Mouse (Mus musculus): ENCODE data around the gene 2410004P03Rik. TPM values are rescaled to one million over a fixed set of nuclear protein-coding genes. Genes with fewer than 3 reads are reported as not detected.

The 2410004P03Rik gene
- polyA plus RNA-seq, 1 experiment, result 11.2 TPM

DNA sequence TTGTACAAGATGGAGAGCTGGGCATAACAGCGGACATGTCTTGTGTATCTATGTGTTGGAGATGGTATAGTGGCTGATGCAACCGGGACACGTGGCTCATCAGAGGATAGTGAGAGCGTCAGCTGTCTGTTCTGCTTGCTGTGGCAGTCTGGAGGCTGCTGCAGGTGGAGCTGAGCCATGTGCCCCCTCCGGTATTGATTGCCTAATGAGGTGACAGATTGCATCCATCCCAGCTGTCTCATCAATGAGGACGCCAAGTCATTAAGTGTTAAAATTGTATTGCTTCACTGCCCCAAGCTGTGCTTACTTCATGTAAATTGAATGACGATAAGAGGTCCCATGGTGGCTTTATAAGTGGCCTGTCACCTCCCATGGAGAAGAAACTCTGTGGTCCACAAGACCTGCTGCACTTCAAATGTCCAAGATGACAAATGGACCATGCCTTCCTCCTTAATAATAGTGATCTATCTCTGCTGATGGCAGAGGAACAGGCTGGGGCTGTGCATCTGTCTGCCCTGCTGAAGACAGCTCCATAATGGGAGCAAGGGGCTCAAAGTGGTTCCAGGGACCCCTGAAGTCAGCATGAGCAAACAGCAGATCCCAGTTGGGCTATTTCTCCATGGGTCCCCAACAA lies 37.6 kb upstream of the 2410004P03Rik start:
- Histone ChIP-seq H3K4me1 (ENCODE audit: control insufficient read depth, insufficient read depth, low read length) (no peaks in the 10 kb centered on the region), H3K4me3 (replicated peaks; ENCODE audit: extremely low read depth, low read depth, low read length) (no peak overlapping the region)
- 69% methylated on average over 7 of the region's 7 CpGs for WGBS
- TF ChIP-seq POLR2A (IDR thresholded peaks at IDR 0.05; ENCODE audit: borderline replicate concordance, extremely low read depth, low read depth, low read length) (no peak), CTCF (IDR thresholded peaks at IDR 0.05; ENCODE audit: insufficient read depth, low read length) (no peak)
- no peak for DNase-seq

DNA sequence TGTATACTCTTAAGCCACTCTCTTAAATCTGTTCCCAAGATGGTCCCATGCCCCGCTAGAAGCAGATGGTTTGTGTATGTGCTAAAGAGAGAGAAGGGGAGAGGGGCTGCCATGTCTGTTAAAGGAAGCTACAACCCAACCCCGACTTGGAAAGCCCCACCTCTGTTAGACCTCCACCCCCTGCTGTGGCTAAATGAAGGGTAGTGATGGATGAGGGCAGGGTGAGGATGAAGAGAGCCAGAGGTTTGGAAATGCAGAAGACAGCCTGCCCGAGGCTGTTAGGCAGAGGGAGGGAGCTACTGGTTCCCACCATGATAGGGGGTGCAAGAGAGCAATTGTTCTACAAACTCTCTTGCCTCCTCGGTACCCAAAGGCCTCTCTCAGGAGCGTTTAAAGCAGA lies 31.8 kb upstream of the 2410004P03Rik start:
- 44% methylated on average over 5 of the region's 5 CpGs for WGBS
- TF ChIP-seq POLR2A (IDR thresholded peaks at IDR 0.05; ENCODE audit: borderline replicate concordance, extremely low read depth, low read depth, low read length), result no peak
- DNase-seq, result no peak
- Histone ChIP-seq H3K4me1 (ENCODE audit: control insufficient read depth, insufficient read depth, low read length) (no peaks in the 10 kb centered on the region), H3K4me3 (replicated peaks; ENCODE audit: extremely low read depth, low read depth, low read length) (no peak overlapping the region)

DNA sequence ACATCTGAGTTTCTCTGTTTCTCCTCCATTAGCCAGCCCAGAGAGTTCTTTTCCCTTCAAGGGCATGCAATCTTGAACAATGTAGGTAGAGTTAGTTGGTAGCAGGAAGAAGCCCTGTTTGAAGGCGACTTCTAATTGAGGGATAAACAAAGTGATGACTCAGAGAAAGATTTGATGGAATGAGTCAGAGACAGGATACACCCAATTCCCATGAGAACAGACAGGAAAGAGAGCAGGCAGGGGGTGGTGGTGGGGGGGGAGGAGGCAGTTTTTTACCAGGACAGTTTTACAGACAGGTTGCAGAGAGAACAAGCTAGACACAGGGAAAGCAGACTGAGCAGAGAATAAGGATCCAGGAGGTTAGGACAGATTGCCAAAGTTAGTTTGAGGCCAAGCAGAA lies 29.0 kb upstream of the 2410004P03Rik start:
- no peak for DNase-seq
- no peaks in the 10 kb centered on the region for H3K4me1 ChIP-seq (ENCODE audit: control insufficient read depth, insufficient read depth, low read length)
- no peak overlapping the region for H3K4me3 ChIP-seq (replicated peaks; ENCODE audit: extremely low read depth, low read depth, low read length)
- TF ChIP-seq CTCF (IDR thresholded peaks at IDR 0.05; ENCODE audit: insufficient read depth, low read length) (no peak), POLR2A (IDR thresholded peaks at IDR 0.05; ENCODE audit: borderline replicate concordance, extremely low read depth, low read depth, low read length) (no peak)
- 13% methylated on average over 1 of the region's 1 CpGs for WGBS

DNA sequence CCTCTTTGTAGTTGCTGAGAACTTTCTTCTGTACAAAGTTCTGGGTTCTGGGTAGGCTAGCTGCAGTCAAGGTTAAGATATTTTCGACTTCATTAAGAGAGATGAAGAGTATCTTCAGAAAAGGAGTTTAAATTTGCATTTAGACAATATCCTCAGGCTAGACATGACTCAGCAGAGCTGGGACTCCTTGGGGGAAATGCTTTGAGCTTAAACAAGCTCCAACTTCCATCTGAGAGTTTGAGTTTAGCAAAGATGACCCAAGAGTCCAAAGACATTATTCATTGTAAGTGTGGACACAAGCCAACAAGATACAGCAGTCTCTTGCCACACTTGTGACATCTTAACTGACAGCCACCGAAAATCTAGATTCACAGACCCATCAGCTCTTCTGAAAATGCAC lies 27.9 kb upstream of the 2410004P03Rik start:
- Histone ChIP-seq H3K4me3 (replicated peaks; ENCODE audit: extremely low read depth, low read depth, low read length) (no peak overlapping the region), H3K4me1 (ENCODE audit: control insufficient read depth, insufficient read depth, low read length) (no peaks in the 10 kb centered on the region)
- DNase-seq, result no peak
- WGBS, result 72% methylated on average over 2 of the region's 2 CpGs
- TF ChIP-seq CTCF (IDR thresholded peaks at IDR 0.05; ENCODE audit: insufficient read depth, low read length) (no peak), POLR2A (IDR thresholded peaks at IDR 0.05; ENCODE audit: borderline replicate concordance, extremely low read depth, low read depth, low read length) (no peak)

DNA sequence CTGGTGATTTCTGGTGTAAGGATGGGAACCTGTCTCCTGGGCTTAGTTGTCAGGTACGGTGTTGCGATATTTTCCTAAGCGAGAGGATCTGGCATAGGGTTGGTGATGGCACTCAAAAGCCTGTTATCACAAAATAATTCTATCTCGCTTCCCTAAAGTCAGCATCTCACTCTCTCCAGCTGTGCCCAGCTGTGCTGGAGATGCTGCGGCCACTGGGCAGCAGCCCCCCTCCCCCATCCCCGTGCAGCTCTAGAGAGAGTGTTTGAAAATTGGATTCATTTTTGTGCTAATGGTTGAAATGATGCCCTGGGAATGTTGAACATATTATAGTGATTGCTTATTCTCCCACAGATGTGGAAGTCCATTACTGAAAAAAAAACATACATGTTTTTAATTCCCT lies 26.7 kb upstream of the 2410004P03Rik start:
- no peak for DNase-seq
- 74% methylated on average over 6 of the region's 6 CpGs for WGBS
- no peaks in the 10 kb centered on the region for H3K4me1 ChIP-seq (ENCODE audit: control insufficient read depth, insufficient read depth, low read length)
- no peak for TF ChIP-seq POLR2A (IDR thresholded peaks at IDR 0.05; ENCODE audit: borderline replicate concordance, extremely low read depth, low read depth, low read length)
- no peak for TF ChIP-seq CTCF (IDR thresholded peaks at IDR 0.05; ENCODE audit: insufficient read depth, low read length)
- H3K4me3 ChIP-seq (replicated peaks; ENCODE audit: extremely low read depth, low read depth, low read length), result no peak overlapping the region

DNA sequence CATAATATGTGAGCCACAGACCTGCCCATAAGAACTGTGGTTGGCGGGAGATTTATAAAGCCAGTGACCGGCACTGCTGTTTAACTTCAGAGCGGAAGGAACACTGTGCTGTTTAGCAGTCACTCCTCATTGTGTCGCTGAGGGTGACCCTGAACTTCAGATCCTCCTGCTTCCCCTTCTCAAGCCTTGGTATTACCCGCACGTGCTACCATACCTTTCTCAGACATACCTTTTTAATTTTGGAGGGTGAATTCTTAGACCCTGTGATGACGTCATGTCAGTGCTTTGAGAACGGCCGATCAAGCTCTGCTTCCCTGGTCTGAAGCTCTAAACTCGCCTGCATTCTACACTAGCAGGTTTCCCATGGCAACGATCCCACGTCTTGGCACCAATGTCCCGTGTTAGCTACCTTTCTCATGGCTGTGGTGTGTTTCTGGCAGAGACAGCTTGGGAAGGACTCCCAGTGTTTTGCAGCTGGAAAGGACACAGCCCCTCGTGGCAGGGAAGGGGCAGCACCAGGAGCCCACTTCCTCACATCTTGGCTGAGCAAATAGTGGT lies 25.6 kb upstream of the 2410004P03Rik start:
- WGBS, result 36% methylated on average over 14 of the region's 14 CpGs
- no peak overlapping the region for H3K4me3 ChIP-seq (replicated peaks; ENCODE audit: extremely low read depth, low read depth, low read length)
- H3K4me1 ChIP-seq (ENCODE audit: control insufficient read depth, insufficient read depth, low read length), result no peaks in the 10 kb centered on the region
- DNase-seq, result no peak
- TF ChIP-seq CTCF (IDR thresholded peaks at IDR 0.05; ENCODE audit: insufficient read depth, low read length) (no peak), POLR2A (IDR thresholded peaks at IDR 0.05; ENCODE audit: borderline replicate concordance, extremely low read depth, low read depth, low read length) (no peak)

DNA sequence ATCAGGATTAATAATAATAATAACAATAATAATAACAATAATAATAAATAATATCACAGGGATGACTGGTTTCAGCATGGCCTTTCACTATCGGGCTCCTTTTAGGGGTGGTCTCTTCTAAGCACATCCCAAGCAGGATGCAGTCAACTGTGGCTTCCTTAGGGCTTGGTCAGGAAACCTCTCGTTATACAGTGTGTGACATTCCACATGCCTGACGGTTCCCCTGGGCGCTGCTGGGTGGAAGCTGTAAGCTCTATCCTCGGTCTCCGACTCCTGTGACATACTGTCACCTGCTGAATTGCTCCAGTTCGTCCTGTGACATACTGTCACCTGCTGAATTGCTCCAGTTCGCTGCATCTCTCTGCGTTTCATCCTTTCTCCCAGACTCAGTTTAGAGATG lies 25.0 kb upstream of the 2410004P03Rik start:
- no peak for DNase-seq
- TF ChIP-seq CTCF (IDR thresholded peaks at IDR 0.05; ENCODE audit: insufficient read depth, low read length) (no peak), POLR2A (IDR thresholded peaks at IDR 0.05; ENCODE audit: borderline replicate concordance, extremely low read depth, low read depth, low read length) (no peak)
- 52% methylated on average over 9 of the region's 9 CpGs for WGBS
- no peaks in the 10 kb centered on the region for H3K4me1 ChIP-seq (ENCODE audit: control insufficient read depth, insufficient read depth, low read length)
- H3K4me3 ChIP-seq (replicated peaks; ENCODE audit: extremely low read depth, low read depth, low read length), result peak overlapping the region; percentile 7

DNA sequence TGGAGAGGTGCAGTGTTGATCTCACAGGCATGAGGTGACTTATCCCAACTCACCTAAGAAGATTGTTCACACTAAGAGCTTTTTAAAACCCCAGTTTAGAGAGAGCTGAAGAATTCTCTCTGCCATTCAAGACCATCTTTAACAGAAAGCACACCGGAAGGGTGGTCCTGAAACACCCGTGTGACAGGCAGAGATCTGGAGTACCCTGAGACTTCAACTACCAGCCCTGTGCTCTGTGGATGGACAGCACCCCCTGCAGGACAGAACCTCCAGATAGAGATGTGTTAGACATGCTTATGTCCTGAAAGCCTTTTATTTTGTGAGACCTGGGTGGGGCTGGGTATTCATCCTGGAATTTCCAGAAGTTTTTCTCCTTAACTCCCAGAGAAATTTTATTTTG lies 23.6 kb upstream of the 2410004P03Rik start:
- Histone ChIP-seq H3K4me1 (ENCODE audit: control insufficient read depth, insufficient read depth, low read length) (no peaks in the 10 kb centered on the region), H3K4me3 (replicated peaks; ENCODE audit: extremely low read depth, low read depth, low read length) (no peak overlapping the region)
- 61% methylated on average over 2 of the region's 2 CpGs for WGBS
- no peak for DNase-seq
- TF ChIP-seq POLR2A (IDR thresholded peaks at IDR 0.05; ENCODE audit: borderline replicate concordance, extremely low read depth, low read depth, low read length) (no peak), CTCF (IDR thresholded peaks at IDR 0.05; ENCODE audit: insufficient read depth, low read length) (peak; percentile 56)

DNA sequence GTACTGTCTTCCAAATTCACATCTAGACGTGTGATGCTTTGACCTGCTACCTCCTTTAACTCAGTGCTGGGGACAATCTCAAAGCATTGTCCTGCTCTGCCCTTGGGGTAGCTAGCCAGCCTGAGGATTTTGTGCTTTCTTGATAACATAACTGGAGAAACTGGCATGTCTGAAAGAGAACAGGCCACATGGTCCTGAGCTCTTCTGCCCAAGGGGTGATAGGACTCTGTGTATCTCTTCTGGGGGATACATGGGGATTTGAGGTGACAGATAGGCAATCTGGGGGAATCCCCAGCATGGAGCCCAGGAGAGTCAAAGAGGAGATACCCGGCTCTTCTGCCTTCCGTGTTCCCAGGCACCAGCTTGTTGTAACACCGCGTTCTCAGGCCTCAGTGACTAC lies 23.1 kb upstream of the 2410004P03Rik start:
- DNase-seq, result no peak
- TF ChIP-seq POLR2A (IDR thresholded peaks at IDR 0.05; ENCODE audit: borderline replicate concordance, extremely low read depth, low read depth, low read length) (no peak), CTCF (IDR thresholded peaks at IDR 0.05; ENCODE audit: insufficient read depth, low read length) (no peak)
- Histone ChIP-seq H3K4me1 (ENCODE audit: control insufficient read depth, insufficient read depth, low read length) (no peaks in the 10 kb centered on the region), H3K4me3 (replicated peaks; ENCODE audit: extremely low read depth, low read depth, low read length) (no peak overlapping the region)
- WGBS, result 90% methylated on average over 5 of the region's 5 CpGs

DNA sequence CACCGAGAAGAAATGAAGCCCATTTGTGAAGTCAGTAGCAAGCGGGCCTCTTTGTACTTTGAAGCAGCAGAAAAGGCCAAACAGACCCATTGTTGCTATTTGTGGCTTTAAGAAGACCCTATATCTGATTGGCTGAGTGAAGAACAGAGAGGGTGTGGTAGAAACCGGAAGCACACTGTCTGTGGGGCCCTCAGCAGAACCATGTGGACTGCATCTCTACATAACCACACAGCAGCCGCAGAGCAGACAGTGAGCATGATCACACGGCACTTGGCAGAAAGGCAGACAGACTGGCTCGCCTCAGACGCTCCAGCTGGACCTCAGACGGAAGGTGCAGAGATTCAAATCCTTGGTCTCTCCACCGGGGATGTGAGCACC lies 21.9 kb upstream of the 2410004P03Rik start:
- H3K4me3 ChIP-seq (replicated peaks; ENCODE audit: extremely low read depth, low read depth, low read length), result no peak overlapping the region
- no peak for DNase-seq
- no peaks in the 10 kb centered on the region for H3K4me1 ChIP-seq (ENCODE audit: control insufficient read depth, insufficient read depth, low read length)
- TF ChIP-seq POLR2A (IDR thresholded peaks at IDR 0.05; ENCODE audit: borderline replicate concordance, extremely low read depth, low read depth, low read length), result no peak
- TF ChIP-seq CTCF (IDR thresholded peaks at IDR 0.05; ENCODE audit: insufficient read depth, low read length), result no peak
- 64% methylated on average over 9 of the region's 9 CpGs for WGBS

Measured in lung, adult 2 months (tissue).